Comparison of ENCODE assay signal across 10 mouse cellular contexts in the genomic region with DNA sequence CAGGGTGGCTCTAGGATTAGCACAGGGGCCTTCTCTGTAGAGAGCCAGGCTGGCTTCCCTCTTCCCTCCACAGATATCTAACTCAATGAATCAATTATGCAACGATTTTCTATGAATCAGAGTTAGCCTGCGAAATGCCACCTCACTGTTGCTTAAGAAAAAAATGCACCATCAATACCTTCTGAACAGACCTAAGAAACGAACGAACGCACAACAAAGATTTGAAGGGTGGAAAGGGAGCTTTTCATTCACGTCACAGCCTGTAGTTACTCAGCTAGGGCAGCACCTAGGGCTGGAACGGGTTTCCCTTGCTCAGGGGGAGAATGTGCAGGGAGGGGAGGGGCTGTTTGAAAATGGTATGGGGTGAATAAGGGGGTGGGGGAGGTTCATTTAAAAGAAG. TPM values are rescaled to one million over a fixed set of nuclear protein-coding genes. Genes with fewer than 3 reads are reported as not detected.
A peak's percentile ranks its signal among the peaks of the same experiment; 100 is the strongest.
DNase-seq lines count a peak whose midpoint lies in the region; ATAC-seq and TF ChIP-seq lines count a peak whose summit lies in the region.
"Had no signal": no experiment of that assay in that cellular context is flagged by ENCODE, and none has a peak within 500 bp of the region (broad histone marks: within the 10 kb centered on the region; RNA-seq: fewer than 3 reads in every experiment).

No protein-coding gene starts in this region.

- peak overlapping the region; percentile 80 for H3K4me2 ChIP-seq in heart, embryonic 14.5 days (ENCODE audit: low read length)
- H3K4me2 ChIP-seq in forebrain, embryonic 15.5 days (replicated peaks): peak overlapping the region; percentile 67
- H3K4me2 ChIP-seq in midbrain, embryonic 11.5 days: peak overlapping the region; percentile 67
- H3K4me2 ChIP-seq: liver, embryonic 11.5 days had no signal

- peak overlapping the region; percentile 2 to 77; a peak in 2 of 4 replicates for H3K4me3 ChIP-seq in heart, embryonic 14.5 days (ENCODE audit: control insufficient read depth in 1 of 2, insufficient read depth in 1 of 2, low read depth in 1 of 2, low read length in 2 of 2)
- H3K4me3 ChIP-seq in forebrain, embryonic 15.5 days: peak overlapping the region; percentile 94
- 0 out of 2 replicates have a peak overlapping the region, but pooled peaks have one; percentile 16 for H3K4me3 ChIP-seq in midbrain, embryonic 11.5 days (ENCODE audit: low read depth, low read length)
- no peak overlapping the region for H3K4me3 ChIP-seq in cerebellum, adult 2 months (replicated peaks; ENCODE audit: insufficient read depth, low read depth, low read length)

- peak overlapping the region; percentile 88 for H3K9ac ChIP-seq in heart, embryonic 14.5 days (ENCODE audit: low read length)
- H3K9ac ChIP-seq in forebrain, embryonic 15.5 days (replicated peaks): peak overlapping the region; percentile 97
- peak overlapping the region; percentile 36; the same call in 1 of the 2 replicates for H3K9ac ChIP-seq in midbrain, embryonic 11.5 days (ENCODE audit: low read length)

- H3K4me1 ChIP-seq in heart, embryonic 14.5 days (ENCODE audit: control insufficient read depth in 2 of 2, insufficient read depth in 2 of 2, low read length in 2 of 2): peaks cover 18 to 49% of the 10 kb centered on the region in 2 experiments
- H3K4me1 ChIP-seq in forebrain, embryonic 15.5 days: peaks cover 46% of the 10 kb centered on the region
- peaks cover 24% of the 10 kb centered on the region for H3K4me1 ChIP-seq in midbrain, embryonic 11.5 days (ENCODE audit: control insufficient read depth, insufficient read depth, low read length)
- no peaks in the 10 kb centered on the region for H3K4me1 ChIP-seq in cerebellum, adult 2 months (ENCODE audit: control insufficient read depth, insufficient read depth, low read length)

- H3K27me3 ChIP-seq in heart, embryonic 14.5 days (ENCODE audit: control insufficient read depth, insufficient read depth, low read length): no peaks in the 10 kb centered on the region
- no peaks in the 10 kb centered on the region for H3K27me3 ChIP-seq in forebrain, embryonic 15.5 days
- no peaks in the 10 kb centered on the region for H3K27me3 ChIP-seq in midbrain, embryonic 11.5 days (ENCODE audit: control insufficient read depth, insufficient read depth, low read length)
- H3K27me3 ChIP-seq in cerebellum, adult 2 months (ENCODE audit: control insufficient read depth, insufficient read depth, low read length): peaks cover 7% of the 10 kb centered on the region; the same call in 1 of the 2 replicates
- H3K27me3 ChIP-seq: CH12.LX had no signal

- no peak for ATAC-seq in heart, embryonic 14.5 days (ENCODE audit: insufficient number of reproducible peaks, insufficient read depth, low FRiP score, low read depth)
- ATAC-seq in forebrain, embryonic 15.5 days (replicated peaks): no peak
- no peak for ATAC-seq in midbrain, embryonic 11.5 days (ENCODE audit: low FRiP score)

- TF ChIP-seq CTCF in cerebellum, adult 2 months (IDR thresholded peaks at IDR 0.05; ENCODE audit: borderline replicate concordance, insufficient read depth, low read depth, low read length): no peak

- no peaks in the 10 kb centered on the region for H3K9me3 ChIP-seq in heart, embryonic 14.5 days (ENCODE audit: control insufficient read depth, low read length)
- H3K9me3 ChIP-seq in forebrain, embryonic 15.5 days: no peaks in the 10 kb centered on the region
- H3K9me3 ChIP-seq in midbrain, embryonic 11.5 days (ENCODE audit: control insufficient read depth, low read length): no peaks in the 10 kb centered on the region

- H3K36me3 ChIP-seq in heart, embryonic 14.5 days (ENCODE audit: control insufficient read depth, insufficient read depth, low read length): peaks cover 46% of the 10 kb centered on the region
- H3K36me3 ChIP-seq in forebrain, embryonic 15.5 days: peaks cover 29% of the 10 kb centered on the region
- H3K36me3 ChIP-seq in midbrain, embryonic 11.5 days (ENCODE audit: control insufficient read depth, insufficient read depth, low read length): peaks cover 13% of the 10 kb centered on the region

- no peak for DNase-seq in heart, adult 8-10 months (ENCODE audit: low spot score)
- DNase-seq in NIH3T3 (ENCODE audit: low read depth): peak; percentile 41
- peak; percentile 84 for DNase-seq in midbrain, embryonic 11.5 days (ENCODE audit: low spot score, missing footprints)
- no peak for DNase-seq in urinary bladder, postnatal 10 days (ENCODE audit: low spot score)
- no peak for DNase-seq in left cerebral cortex, adult 11 months (ENCODE audit: low spot score)
- DNase-seq in cerebellum, adult 2 months: no peak

- H3K27ac ChIP-seq in heart, embryonic 14.5 days (replicated peaks in 1 of 2; ENCODE audit: control insufficient read depth in 1 of 2, insufficient read depth in 1 of 2, low read depth in 2 of 2, low read length in 2 of 2): 0 out of 4 replicates have a peak overlapping the region, but pooled peaks of 1 of the 2 experiments have one; percentile 98
- H3K27ac ChIP-seq in forebrain, embryonic 15.5 days (replicated peaks): peak overlapping the region; percentile 98
- H3K27ac ChIP-seq in midbrain, embryonic 11.5 days (ENCODE audit: low read depth, low read length): 0 out of 2 replicates have a peak overlapping the region, but pooled peaks have one; percentile 44
- H3K27ac ChIP-seq in cerebellum, adult 2 months (ENCODE audit: insufficient read depth, low read length): no peak overlapping the region; the same call in 1 of the 2 replicates

- TF ChIP-seq POLR2A in cerebellum, adult 2 months (IDR thresholded peaks at IDR 0.05; ENCODE audit: borderline replicate concordance, insufficient read depth, low read length): no peak

- WGBS in heart, embryonic 14.5 days: 34% methylated on average over 7 of the region's 7 CpGs
- 11% methylated on average over 7 of the region's 7 CpGs for WGBS in forebrain, embryonic 15.5 days
- WGBS in midbrain, embryonic 11.5 days: 21% methylated on average over 7 of the region's 7 CpGs
- 77% methylated on average over 7 of the region's 7 CpGs for WGBS in cerebellum, adult 2 months

RNA-seq across cellular contexts. Expression of a gene that starts 5.8 kb away (rescaled TPM):
- 55.5 and 62.3 TPM in 2 replicates for polyA plus RNA-seq in heart, embryonic 14.5 days (2014; fragmentation: Nextera tagmentation; extraction: Ambion mirVana)
- 10 to 100 TPM; 21.9 to 36.3 (median 30.1) TPM for total RNA-seq in heart, adult 8-10 months (2022)
- polyA plus RNA-seq in forebrain, embryonic 15.5 days (2015; fragmentation: Nextera tagmentation; extraction: Ambion mirVana): 96.2 and 105 TPM in 2 replicates
- 63.7 and 70.8 TPM in 2 replicates for polyA plus RNA-seq in midbrain, embryonic 11.5 days (2014; fragmentation: Nextera tagmentation; extraction: Ambion mirVana)
- 25.9 and 29.1 TPM in 2 replicates for polyA plus RNA-seq in cerebellum, adult 2 months (2012; rRNA removed)

Comparison
In these comparisons a context has a peak if more than half of its experiments do, and no peak if none do; other contexts are left out.
1. H3K9ac ChIP-seq: peak in every context shown above with its lines; median percentile 97 in forebrain, embryonic 15.5 days; 88 in heart, embryonic 14.5 days; 36 in midbrain, embryonic 11.5 days.
2. DNase-seq: peak in NIH3T3 (single experiment) and midbrain, embryonic 11.5 days (single experiment); none in heart, adult 8-10 months (single experiment), urinary bladder, postnatal 10 days (single experiment), left cerebral cortex, adult 11 months (single experiment) and cerebellum, adult 2 months (0 of 2).
3. Peak in every context shown above with its lines, with median percentiles within 50 percentile points of each other: H3K4me2 ChIP-seq.